Mouse (Mus musculus): ENCODE data around the gene Cep44. TPM values are rescaled to one million over a fixed set of nuclear protein-coding genes. Genes with fewer than 3 reads are reported as not detected.

Gene Cep44
- polyA plus RNA-seq (2012; rRNA removed) = 0.72 and 1.5 TPM in 2 replicates

GRCm38 (mm10) chr8:56550558-56551360, at the start of gene Cep44, which contains the start of gene Fbxo8:
Gene Cep44, minus strand, starts transcription at chr8:56551047.
Gene Fbxo8, plus strand, starts transcription at chr8:56551090.

Other genes starting within 250 kb of the Cep44 start
- 43.7 and 53.2 TPM in 2 replicates for gene Fbxo8, start within 50 bp of the Cep44 start, polyA plus RNA-seq (2012; rRNA removed)